Mouse (Mus musculus) embryo, embryonic 10 days (tissue): Measurements from ENCODE around the gene Vcam1.

Experiments
- DNase-seq: peaks from one replicate; pipeline ENCODE4 v3.0.0-alpha.2; 2015; ENCODE audit warnings: low spot score

Gene Vcam1

DNA sequence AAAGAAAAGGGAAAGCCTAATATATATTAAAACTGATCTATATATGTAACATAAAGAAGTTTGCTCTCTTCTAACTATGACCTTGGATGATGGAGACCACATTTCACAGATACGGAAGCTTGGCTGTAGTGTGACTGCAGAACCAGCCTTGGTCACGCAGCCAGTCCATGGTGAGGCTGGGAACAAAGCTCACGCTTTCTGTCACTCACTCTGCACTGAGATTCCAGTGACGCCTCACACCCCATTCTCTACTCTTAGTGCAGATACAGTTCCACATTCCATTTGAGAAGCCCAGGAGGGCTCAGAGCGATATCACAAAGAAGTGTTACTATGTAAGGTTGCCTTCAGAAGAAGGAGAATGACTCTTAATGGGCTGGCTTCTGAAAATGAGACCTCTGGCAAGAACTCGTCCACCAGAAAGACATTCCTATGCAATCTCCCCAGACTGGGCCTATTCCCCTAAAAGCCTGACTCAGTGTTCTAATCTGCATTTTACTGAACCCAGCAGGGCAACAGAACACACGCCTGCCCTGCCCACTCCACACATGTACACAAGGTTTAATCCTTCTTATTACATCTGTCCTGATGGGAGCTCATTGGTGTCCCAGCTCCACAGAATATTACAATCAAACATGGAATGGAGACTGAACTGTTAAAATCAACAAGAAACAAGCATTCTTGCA is 2.8 kb downstream of the Vcam1 start:
- peak; percentile 51 for DNase-seq

DNA sequence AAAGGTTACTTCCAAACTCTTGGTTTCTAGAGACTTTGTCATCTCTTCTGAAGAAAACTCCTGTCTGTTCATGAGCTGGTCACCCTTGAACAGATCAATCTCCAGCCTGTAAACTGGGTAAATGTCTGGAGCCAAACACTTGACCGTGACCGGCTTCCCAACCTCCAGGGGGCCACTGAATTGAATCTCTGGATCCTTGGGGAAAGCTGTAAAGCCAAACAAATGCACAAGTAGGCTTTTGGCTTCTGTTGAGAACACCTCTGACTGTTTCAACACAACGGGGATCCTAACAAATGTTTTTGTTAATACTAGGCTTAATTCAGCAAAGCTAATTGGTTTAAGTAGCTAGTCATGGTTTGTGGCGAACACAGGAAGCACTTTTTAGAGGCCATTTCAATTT is 3.4 kb downstream of the Vcam1 start:
- DNase-seq: no peak

DNA sequence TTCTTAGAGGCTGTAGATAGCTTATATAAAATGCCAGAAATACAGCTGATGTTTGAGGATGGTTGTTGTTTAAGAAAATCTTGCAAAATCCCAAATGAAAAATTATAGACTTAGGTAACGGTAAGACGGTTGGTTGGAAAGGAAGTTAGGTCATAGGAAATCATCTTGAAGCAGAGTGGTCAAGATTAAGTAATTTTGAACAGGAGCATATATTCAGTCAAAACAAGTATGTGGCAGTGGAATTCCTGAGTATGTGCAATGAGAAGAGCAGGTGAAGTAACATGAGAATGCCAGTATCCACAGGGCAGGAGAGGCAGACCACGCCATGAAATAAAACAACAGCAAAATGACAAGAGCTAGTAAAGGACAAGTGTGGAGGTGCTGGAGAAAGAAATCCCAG is 5.7 kb downstream of the Vcam1 start:
- DNase-seq: no peak

DNA sequence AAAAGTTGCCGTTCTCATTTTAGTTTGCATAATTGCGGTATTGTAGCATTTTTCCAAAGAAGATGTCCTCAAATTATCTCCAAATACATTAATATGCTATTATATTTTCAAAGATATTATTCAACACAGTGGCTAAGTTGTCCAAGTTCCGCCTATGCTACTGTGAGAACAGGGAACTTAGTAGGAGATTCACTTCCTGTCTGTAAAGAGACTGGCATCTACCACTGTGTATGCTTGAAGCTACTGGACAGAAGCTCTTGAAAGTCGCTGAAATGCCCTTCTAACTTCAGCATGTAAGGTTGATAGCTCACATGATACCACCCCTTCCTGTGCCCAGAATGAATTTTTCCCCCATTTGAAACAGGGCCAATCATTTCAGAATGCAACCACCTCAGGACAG is 6.8 kb downstream of the Vcam1 start:
- no peak for DNase-seq

DNA sequence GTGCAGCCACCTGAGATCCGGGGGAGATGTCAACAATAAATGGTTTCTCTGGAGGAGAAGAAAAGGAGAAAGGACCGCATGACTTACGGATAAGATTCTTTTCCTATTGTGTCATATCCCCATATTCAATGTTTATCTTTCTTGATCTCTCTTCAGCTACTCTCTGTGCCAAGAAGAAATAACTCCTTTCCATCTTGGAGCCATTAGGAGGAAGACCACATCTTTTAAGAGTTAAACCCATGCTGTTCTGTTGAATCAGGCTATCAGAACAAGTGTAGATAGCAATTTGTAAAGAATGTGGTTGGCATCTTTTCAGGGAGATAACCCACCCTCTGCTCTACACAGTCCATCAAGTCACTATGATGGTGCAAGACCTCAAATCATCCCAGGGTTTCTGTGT is 8.5 kb downstream of the Vcam1 start:
- no peak for DNase-seq

DNA sequence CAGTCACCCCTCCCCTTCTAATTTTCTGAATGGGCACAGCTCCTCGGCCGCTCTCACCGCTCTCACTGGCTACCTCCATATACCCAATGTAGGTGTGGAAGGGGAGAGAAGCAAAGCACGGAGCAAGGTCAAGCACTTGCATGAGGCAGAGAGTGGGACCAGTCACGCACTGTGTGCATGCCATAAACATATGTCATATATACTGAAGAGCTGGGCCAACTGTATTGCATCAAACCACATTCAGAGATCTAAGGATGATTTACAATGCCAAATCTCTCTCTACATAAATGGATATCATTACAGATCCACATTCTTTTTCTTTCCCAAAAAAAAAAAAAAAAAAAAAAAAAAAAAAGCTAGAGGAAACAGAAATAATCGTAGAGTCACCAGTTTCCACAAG is 9.1 kb downstream of the Vcam1 start:
- DNase-seq: no peak

DNA sequence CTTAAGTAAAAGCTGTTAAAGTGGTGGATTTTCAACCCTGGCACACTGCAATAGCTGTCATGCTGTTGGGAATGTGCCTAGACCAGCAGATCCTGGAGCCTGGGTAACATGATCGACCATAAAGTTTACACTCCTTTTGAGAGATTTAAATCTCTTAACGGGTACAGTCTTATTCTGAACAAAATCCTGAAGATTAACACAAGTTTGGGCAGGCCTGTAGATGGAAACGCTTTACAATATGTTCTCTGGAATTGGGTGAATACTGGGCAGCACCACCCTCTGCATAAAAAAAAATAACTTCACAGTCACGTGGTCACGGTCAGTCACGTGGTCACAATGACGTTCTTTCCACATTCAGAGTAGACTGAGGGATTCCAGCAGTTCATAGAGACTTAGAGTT is 10.3 kb downstream of the Vcam1 start:
- no peak for DNase-seq

DNA sequence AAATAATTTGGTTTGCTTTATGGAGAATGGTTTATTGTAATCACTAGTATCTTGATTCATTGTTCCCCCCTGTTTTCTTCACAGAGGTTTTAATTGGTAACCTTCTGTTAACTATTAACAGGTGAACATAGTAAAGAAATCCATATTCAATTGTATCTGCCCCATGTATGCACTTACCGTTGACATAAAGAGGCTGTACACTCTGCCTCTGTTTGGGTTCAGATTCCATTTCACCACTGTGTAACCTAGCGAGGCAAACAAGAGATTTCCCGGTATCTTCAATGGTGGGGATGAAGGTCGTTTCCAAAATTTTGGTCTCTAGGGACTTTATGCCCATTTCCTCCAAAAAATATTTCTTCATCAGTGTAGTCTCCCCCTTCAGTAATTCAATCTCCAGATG is 12.4 kb downstream of the Vcam1 start:
- DNase-seq: no peak

DNA sequence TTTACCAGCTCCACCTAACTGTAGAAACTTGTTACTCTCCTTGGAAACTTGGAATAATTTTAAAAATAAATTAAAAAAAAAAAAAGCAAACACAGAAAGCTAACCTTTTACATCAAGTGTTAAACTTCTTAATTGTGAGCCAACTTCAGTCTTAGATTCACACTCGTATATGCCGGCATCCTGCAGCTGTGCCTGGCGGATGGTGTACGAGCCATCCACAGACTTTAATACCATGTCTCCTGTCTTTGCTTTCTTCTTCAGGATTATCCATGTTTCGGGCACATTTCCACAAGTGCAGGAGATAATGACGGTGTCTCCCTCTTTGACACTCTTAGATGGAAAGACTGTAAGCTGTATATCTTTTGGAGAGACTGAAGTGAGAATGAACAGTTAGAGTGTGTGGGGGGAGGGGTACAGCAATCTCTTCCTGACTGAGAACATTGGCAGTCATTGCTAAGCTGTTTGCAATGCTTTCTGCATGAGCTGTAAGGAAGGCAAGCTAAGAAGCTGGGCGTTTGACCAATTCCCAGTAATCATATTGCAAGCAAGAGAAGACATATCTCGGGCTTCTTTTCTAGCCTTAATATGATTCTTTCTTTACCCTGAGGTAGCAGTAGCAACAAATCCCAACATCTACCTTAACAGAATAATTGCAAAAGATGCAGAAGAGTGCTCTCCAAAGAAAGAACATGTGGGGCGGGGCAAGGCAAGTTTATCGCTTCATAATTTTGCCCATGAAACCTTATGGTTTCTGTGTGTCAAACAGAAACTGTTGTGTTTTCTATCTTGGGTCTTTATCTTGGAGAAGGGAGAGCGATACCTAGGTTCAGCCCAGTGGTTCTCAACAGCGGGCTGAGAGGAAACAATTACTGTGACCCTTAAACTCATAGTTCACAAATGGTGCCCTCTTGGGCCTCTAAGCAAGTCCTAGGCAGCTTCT is 15.0 kb downstream of the Vcam1 start:
- peak; percentile 22 for DNase-seq

DNA sequence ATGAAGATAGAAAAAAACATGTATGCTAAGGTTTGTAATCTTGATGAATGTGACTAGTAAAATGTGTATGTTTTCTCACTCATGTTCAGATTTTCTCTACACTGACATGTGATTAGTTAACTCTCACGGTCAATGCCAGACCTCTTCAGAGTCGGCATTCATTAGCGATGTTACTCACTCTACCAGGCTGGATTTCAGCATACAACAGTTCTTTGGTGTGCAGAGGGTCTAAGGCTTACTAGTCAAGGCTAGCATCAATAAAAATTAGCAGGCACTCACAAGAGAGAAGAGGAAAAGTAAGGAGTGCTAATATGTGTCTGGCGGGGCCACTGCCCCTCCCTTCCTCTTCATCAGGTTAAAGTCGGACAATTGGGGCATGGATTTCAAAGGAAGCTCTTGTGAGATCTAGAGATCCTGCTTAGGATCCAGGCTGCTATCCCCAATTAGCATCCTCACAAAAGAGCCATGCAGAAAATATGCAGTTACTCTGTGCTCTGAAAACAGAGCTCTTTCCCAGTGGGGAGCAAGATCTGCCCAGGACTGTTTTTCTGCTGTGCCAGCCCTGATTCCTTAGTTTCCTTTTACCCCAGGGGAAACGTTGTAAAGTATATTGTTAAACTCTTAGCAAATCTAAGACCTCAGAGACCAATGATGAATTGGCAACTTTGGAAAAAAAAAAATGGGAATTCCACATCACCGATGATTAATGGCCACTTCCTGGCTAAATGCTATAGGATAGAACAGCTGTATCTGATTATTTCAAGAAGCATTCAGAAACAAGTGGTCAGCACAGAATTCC is 15.8 kb downstream of the Vcam1 start:
- DNase-seq: peak; percentile 62

DNA sequence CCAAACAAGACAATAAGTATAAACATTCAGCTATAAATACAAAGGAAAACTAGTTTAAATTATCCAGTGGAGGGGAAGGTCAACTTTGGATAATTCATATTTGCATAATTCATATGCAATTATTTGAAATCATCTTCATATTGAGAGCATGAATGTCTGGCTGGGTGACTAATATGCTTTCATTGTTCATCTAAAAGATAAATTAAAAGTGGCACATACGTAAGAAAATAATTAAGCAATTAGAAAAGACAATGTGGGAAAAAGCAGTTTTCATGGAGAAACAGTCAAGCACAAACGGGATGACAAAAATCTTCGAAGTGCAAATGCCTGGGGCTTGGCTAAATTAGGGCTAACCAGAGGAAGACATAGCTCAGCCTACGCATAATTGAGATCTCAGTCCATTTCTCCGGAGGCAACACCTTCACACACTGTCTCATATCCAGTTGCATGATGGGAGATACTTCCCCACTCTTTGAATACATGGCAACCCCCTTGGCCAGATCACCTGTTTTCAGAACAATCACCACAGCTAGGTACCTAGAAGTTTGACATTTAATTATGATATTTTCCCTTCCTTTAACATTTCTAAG is 16.6 kb downstream of the Vcam1 start:
- DNase-seq: no peak

DNA sequence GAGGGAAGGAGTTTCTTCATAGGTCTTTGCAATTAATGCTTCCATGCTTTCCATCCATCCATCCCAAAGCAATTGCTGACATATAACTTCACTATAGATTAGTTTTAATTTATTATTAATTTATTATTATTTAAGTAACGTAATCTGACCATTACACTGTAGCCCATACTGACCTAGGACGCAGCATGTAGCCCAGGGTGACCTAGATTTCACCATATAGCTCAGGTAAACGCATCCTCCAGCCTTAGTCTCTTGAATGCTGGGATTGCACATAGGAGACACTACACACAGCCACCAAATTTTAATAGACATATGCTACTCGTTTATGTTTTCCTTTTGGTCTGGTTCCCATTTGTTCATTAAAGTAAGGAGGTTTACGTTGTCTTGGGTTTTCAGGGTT is 23.8 kb downstream of the Vcam1 start:
- no peak for DNase-seq

DNA sequence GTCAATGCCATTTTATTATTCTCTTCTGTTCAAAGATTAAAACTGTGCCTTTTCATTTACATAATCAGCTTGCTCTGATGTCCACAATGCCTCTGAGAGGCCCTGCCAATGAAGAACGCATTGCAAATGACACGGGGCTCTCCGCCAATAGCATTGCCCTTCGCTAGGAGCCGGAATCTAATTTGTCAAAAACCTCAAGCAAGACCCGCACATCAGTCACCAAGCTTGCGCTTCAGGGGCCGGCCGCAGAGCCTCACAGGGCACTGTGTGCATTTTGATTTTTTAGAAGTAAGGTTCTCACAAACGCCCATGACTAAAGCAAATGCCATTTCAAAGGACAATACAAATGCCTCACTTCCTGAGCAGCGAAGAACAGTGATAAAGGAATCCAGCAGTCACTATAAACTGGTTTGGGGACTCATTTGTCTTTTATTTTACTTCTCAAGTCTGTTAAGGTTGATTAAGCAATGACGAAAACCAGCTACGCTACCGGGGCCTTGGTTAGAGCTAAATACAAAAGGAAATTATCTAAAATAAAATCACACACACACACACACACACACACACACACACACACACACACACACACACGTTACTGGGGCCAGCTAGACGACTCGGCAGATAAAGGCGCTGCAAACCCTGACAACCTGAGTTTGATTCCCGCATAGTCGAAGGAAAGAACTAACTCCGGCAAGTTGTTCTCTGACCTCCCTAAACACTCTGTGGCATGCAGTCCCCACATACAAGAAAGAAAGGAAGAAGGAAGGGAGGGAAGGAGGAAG is 24.4 kb downstream of the Vcam1 start:
- DNase-seq: peak; percentile 82

DNA sequence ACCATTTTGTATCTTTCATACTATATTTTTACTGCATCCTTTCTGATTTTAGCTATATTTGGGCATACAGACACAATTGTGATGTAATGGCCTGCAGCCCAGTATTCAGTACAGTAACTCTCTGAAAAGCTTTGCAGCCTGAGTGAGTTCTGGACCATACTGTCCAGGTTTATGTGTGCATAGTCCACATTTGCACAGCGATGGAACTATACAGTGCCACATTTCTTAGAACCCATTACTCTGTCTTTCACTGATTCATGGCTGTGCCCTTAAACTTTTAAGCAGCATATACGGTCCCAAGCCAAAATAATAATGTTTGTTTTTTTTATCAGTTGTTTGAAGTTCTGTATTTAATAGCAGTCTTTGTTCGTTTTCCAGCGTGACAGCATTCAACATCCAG is 25.2 kb downstream of the Vcam1 start:
- no peak for DNase-seq

DNA sequence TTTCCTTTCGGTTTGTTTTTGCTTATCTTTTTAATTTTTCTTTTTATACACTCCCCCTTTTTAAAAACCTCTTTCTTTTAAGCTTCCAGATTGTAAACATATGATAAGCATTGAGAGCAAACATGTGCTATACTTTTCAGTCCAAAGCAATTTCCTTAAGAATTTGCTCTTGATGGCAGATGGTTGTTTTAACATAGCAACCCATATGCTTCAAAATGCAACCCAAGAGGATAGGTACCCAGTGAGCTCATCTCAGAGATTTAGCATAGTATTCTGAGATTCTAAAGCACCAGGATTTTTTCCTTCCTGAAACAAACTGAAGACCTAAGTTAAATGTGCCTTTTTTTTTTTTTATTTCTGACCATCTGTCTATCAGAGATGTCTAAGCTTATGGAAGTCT is 28.6 kb downstream of the Vcam1 start:
- no peak for DNase-seq

DNA sequence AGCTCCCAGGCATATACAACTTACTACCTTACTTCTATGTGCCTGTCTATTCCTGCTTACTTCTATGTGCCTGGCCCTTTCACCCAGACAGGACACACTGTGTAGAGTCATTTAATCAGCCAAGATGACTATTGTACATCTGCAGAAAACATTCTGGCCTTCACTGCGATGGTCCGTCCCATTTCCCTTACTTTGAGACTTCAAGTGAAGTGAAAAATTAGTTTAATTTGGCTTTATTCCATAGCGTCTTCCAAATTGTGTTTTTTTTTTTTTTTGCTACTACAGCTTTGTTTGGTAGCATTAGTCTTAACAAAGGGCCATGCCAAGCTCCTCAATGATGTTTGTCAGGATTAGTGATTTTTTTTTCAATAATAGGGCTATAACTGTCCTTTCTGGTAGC is 33.6 kb downstream of the Vcam1 start:
- DNase-seq: no peak

DNA sequence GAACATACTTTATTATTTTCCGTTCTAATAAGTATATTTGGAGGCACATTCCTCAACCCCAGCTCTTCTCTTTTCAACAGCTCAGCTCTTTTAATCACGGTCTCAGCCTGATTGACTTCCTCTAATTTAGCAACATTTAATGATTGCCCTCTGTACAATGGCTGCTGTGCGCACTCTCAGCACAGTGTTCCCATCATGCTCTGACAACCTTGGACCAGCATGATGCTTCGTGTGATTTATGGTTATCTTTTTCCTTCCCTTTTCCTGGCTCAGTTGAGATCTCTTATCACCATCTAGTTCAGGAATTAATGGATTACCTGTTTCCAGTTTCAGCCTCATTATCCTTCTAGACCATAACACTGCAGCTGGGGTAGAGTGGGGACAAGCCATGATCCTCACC is 34.2 kb downstream of the Vcam1 start:
- no peak for DNase-seq

DNA sequence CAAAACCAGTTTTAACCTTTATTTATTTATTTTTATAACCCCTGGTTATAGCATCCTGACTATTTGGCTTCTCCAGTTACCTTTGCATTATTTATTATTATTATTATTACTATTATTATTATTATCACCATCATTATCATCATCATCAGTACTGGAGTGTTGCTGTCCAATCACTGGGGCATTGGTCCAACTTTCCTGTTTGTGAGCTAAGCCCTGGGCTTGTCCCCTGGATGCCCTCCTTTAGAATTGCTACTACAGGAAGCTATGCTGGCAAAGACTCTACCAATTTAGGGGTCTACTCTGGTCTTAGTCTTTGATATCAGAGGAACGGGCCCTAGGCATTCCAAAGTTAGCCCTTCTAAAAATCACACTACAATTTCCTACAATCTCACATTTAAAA is 34.6 kb downstream of the Vcam1 start:
- DNase-seq: no peak

DNA sequence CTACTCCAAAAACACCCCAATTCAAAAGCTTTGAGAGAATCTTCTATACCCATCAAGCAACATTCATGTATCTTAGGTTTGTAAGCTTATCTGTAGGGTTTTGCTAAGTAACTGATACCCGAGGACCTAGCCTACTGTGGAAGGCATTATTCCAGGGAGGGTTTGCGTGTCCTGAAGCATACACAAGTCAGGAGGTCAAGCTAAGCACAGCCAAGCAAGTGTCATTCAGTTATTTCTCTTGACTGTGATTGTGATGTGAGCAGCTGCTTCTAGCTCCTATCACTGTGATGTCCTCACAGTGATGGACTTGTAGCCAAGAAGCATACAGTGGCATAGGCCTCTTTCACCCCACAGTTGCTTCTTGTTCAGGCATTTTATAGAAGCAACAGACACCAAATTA is 35.2 kb downstream of the Vcam1 start:
- no peak for DNase-seq

DNA sequence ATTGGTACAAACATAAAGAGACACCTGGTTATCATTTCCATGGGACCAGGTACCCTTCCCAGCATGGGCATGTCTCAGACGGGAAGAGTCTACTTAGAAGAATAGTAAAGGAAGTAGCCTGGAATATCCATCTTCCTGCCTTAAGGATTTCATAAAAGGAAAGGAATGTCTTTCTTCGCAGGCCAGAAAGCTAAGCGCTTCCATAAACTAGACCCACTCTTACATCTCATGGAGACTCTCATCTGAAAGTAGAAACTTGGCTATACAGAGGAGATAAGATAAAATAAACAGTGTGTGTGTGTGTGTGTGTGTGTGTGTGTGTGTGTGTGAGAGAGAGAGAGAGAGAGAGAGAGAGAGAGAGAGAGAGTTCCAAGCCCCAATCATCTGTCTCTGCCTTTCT is 36.9 kb downstream of the Vcam1 start:
- no peak for DNase-seq

DNA sequence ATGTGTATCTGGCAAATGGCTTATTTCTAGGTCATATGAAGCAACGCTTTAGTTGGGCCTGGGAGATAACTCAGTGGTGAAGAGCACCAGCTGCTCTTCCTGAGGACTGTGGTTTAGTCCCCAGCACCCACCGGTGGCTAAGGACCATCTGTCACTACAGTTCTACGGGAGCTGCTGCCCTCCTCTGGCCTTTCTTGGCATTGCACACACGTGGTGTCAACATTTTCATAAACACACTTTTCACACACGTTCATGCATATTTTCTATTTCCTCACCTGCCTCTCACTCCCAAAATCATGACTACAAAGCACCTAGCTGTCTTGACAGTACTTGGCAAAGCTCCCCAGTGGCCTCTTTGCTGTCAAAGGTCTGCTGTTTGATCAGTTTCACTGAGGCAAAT is 37.8 kb downstream of the Vcam1 start:
- no peak for DNase-seq

DNA sequence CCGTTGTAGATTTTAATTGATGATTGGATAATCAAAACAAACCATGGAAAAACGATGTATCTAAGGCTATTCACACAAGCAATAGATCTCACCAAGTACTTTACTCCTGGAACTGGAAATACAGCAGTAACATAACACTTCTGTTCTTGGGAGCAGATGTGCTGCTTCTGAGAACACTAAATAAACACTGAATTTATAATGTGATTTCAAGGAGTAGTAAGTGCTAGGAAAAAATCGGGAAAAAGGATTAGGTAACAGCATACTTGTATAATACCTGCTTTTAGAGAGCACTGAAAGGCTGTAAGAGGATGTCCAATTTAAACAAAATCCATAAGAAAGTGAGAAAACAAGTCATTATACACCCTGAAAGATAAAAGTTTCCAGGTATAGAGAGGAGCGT is 43.5 kb downstream of the Vcam1 start:
- no peak for DNase-seq
